Mouse (Mus musculus) olfactory bulb, adult 2 months (tissue): ENCODE data around the gene Nt5c2.

Source experiments
- CTCF ChIP-seq: fragments of 200-500 bp; IDR thresholded peaks from 2 replicates; pipeline ENCODE4 v1.5.1; 2012; ENCODE audit warnings: low read depth, mild to moderate bottlenecking, low read length, moderate library complexity; ENCODE audit not compliant: insufficient read depth
- POLR2A ChIP-seq: fragments of 200-500 bp; IDR thresholded peaks from 2 replicates; pipeline ENCODE4 v1.6.1; 2012; ENCODE audit warnings: mild to moderate bottlenecking, low read depth, low read length, moderate library complexity; ENCODE audit not compliant: insufficient read depth

- no peak for TF ChIP-seq CTCF
- TF ChIP-seq POLR2A = no peak
Observed at GRCm38 (mm10) chr19:46932608-46933007, 82.3 kb downstream of the Nt5c2 start.
